Mouse (Mus musculus) neural tube, embryonic 15.5 days (tissue): ENCODE measurements around the gene Tada3. TPM values are rescaled to one million over a fixed set of nuclear protein-coding genes. Genes with fewer than 3 reads are reported as not detected.

Source experiments
- ATAC-seq: fragments of 200-750 bp; cut with Nextera tagmentation; 2 replicates; pipeline ENCODE4 v1.8.0; 2017; ENCODE audit warnings: mild to moderate bottlenecking, moderate TSS enrichment, moderate library complexity; ENCODE audit not compliant: low FRiP score
- H3K27ac ChIP-seq: fragments of 300-500 bp; sonication (generic); replicated peaks from 2 replicates; pipeline ENCODE4 v1.5.1; 2015; ENCODE audit warnings: mild to moderate bottlenecking, inconsistent platforms
- H3K27me3 ChIP-seq: fragments of 300-500 bp; sonication (generic); replicated peaks from 2 replicates; pipeline ENCODE4 v1.6.1; 2015; ENCODE audit warnings: inconsistent platforms
- H3K36me3 ChIP-seq: fragments of 300-500 bp; sonication (generic); 2 replicates; pipeline ENCODE4 v1.6.1; 2015; ENCODE audit warnings: inconsistent platforms
- H3K4me1 ChIP-seq: fragments of 300-500 bp; sonication (generic); 2 replicates; pipeline ENCODE4 v1.6.1; 2015; ENCODE audit warnings: inconsistent platforms
- H3K4me2 ChIP-seq: fragments of 300-500 bp; sonication (generic); 2 replicates; pipeline ENCODE4 v1.6.1; 2015; ENCODE audit warnings: inconsistent platforms, mild to moderate bottlenecking, moderate library complexity
- H3K4me3 ChIP-seq: fragments of 300-500 bp; sonication (generic); replicated peaks from 2 replicates; pipeline ENCODE4 v1.5.1; 2015; ENCODE audit warnings: mild to moderate bottlenecking, inconsistent platforms
- H3K9ac ChIP-seq: fragments of 300-500 bp; sonication (generic); replicated peaks from 2 replicates; pipeline ENCODE4 v1.6.1; 2015; ENCODE audit warnings: mild to moderate bottlenecking, inconsistent platforms
- H3K9me3 ChIP-seq: fragments of 300-500 bp; sonication (generic); replicated peaks from 2 replicates; pipeline ENCODE4 v1.6.1; 2016; ENCODE audit warnings: inconsistent platforms
- WGBS: fragments of 180-500 bp; shearing (Covaris S2); methylation state at CpG from one replicate; pipeline ENCODE4 v1.1.7; 2015; ENCODE audit warnings: mixed read lengths; 5-methylcytosine and 5-hydroxymethylcytosine counted together
- polyA plus RNA-seq: library from polyadenylated mRNA; unstranded; fragments of >200 nt; fragmentation: Nextera tagmentation; extraction: Ambion mirVana; gene quantifications from 2 replicates; pipeline ENCODE4 v1.2.1, GENCODE M21; 2015

The Tada3 gene
- polyA plus RNA-seq, 1 experiment from 2014 or later, result 73.4 TPM

- Histone ChIP-seq H3K4me2 (no peak overlapping the region), H3K4me1 (no peaks in the 10 kb centered on the region), H3K27ac (no peak overlapping the region), H3K9ac (no peak overlapping the region), H3K36me3 (peaks cover 30% of the 10 kb centered on the region), H3K4me3 (no peak overlapping the region), H3K9me3 (no peaks in the 10 kb centered on the region), H3K27me3 (no peaks in the 10 kb centered on the region)
- 63% methylated on average over 8 of the region's 8 CpGs for WGBS
- no peak for ATAC-seq
Observed at GRCm38 (mm10) chr6:113364518-113365135, 13.1 kb downstream of the Tada3 start.

DNA sequence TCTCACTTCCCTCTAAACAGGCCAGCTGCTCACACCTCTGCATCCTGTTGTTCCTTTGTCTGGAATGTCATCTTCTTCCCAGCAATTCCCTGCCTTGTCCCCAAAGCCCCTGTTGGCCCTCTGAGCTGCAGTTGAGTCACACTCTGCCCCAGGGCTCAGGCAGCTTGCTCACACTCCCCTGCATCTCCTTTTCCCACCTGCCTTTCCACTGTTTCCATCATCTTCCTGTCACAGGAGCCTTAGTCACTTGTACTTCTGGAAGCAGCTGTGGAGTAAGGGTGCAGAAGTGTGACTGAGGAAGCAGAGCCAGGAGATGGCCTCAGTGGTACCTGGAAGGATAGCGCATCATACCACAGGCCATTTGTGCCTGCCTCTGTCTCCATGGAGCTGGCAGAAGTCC lies 15.4 kb downstream of the Tada3 start:
- H3K4me2 ChIP-seq, result no peak overlapping the region
- no peak overlapping the region for H3K9ac ChIP-seq
- no peak overlapping the region for H3K27ac ChIP-seq
- 93% methylated on average over 1 of the region's 1 CpGs for WGBS
- H3K4me3 ChIP-seq, result no peak overlapping the region
- H3K4me1 ChIP-seq, result no peaks in the 10 kb centered on the region
- no peaks in the 10 kb centered on the region for H3K9me3 ChIP-seq
- H3K36me3 ChIP-seq, result peaks cover 11% of the 10 kb centered on the region
- no peaks in the 10 kb centered on the region for H3K27me3 ChIP-seq
- no peak for ATAC-seq

DNA sequence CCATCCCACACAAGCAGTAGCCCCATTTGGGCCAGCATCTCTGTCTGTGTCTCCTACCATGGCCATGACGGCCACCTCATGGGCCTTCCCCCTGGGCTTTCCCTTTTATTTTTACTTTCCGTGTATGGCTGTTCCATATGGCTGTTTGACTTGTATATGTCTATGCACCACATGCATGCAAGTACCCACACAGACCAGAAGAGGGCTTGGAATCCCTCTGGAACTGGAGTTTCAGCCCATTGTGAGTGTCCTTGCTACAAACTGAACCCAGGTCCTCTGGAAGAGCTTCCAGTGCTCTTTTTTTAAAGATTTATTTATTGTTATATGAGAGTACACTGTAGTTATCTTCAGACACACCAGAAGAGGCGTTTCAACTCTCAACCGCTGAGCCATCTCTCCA lies 16.2 kb downstream of the Tada3 start:
- ATAC-seq, result no peak
- Histone ChIP-seq H3K36me3 (peaks cover 4% of the 10 kb centered on the region), H3K27me3 (no peaks in the 10 kb centered on the region), H3K9ac (no peak overlapping the region), H3K4me1 (no peaks in the 10 kb centered on the region), H3K4me2 (no peak overlapping the region), H3K27ac (no peak overlapping the region), H3K4me3 (no peak overlapping the region), H3K9me3 (no peaks in the 10 kb centered on the region)
- 75% methylated on average over 4 of the region's 4 CpGs for WGBS

- H3K36me3 ChIP-seq, result no peaks in the 10 kb centered on the region
- H3K9me3 ChIP-seq, result no peaks in the 10 kb centered on the region
- H3K4me2 ChIP-seq, result no peak overlapping the region
- no peak overlapping the region for H3K27ac ChIP-seq
- no peak overlapping the region for H3K4me3 ChIP-seq
- ATAC-seq, result no peak
- WGBS, result 77% methylated on average over 3 of the region's 3 CpGs
- no peak overlapping the region for H3K9ac ChIP-seq
- no peaks in the 10 kb centered on the region for H3K4me1 ChIP-seq
- no peaks in the 10 kb centered on the region for H3K27me3 ChIP-seq
Observed at GRCm38 (mm10) chr6:113353696-113354095, 24.0 kb downstream of the Tada3 start.

GRCm38 (mm10) chr6:113352820-113353219 lies 24.9 kb downstream of the Tada3 start:
- no peak overlapping the region for H3K4me3 ChIP-seq
- 68% methylated on average over 3 of the region's 3 CpGs for WGBS

GRCm38 (mm10) chr6:113351653-113352052 lies 26.0 kb downstream of the Tada3 start:
- no peak for ATAC-seq
- WGBS, result 66% methylated on average over 10 of the region's 10 CpGs

More at GRCm38 (mm10) chr6:113352820-113353219, 24.9 kb downstream of the Tada3 start:
- no peaks in the 10 kb centered on the region for H3K36me3 ChIP-seq
- H3K9ac ChIP-seq, result no peak overlapping the region
- no peak overlapping the region for H3K27ac ChIP-seq
- no peak for ATAC-seq
- no peaks in the 10 kb centered on the region for H3K4me1 ChIP-seq
- no peak overlapping the region for H3K4me2 ChIP-seq
- H3K9me3 ChIP-seq, result no peaks in the 10 kb centered on the region
- no peaks in the 10 kb centered on the region for H3K27me3 ChIP-seq

GRCm38 (mm10) chr6:113351161-113351560 lies 26.5 kb downstream of the Tada3 start:
- no peaks in the 10 kb centered on the region for H3K36me3 ChIP-seq
- no peak overlapping the region for H3K4me3 ChIP-seq
- H3K4me2 ChIP-seq, result no peak overlapping the region
- no peaks in the 10 kb centered on the region for H3K27me3 ChIP-seq
- ATAC-seq, result no peak
- no peak overlapping the region for H3K27ac ChIP-seq
- no peaks in the 10 kb centered on the region for H3K9me3 ChIP-seq
- H3K9ac ChIP-seq, result no peak overlapping the region
- WGBS, result 94% methylated on average over 1 of the region's 1 CpGs
- H3K4me1 ChIP-seq, result no peaks in the 10 kb centered on the region

More at GRCm38 (mm10) chr6:113351653-113352052, 26.0 kb downstream of the Tada3 start:
- Histone ChIP-seq H3K9me3 (no peaks in the 10 kb centered on the region), H3K4me2 (no peak overlapping the region), H3K4me3 (no peak overlapping the region), H3K4me1 (no peaks in the 10 kb centered on the region), H3K36me3 (no peaks in the 10 kb centered on the region), H3K9ac (no peak overlapping the region), H3K27me3 (no peaks in the 10 kb centered on the region), H3K27ac (no peak overlapping the region)

DNA sequence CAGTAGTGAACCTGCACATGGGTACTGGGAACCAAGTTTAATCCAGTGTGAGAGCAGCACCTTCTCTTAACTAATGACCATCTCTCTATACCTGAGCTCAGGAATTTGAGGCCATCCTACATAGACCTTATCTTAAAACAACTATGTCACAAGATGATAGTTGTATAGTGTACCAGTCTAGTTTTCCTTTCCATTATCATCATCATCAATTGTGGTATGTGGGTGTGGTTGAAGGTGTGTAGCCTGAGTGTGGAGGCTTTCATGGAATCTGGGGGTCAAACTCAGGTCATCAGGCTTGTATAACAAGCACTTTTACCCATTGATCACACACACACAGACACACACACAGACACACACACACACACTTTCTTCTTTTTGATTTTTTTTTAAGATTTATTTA lies 27.1 kb downstream of the Tada3 start:
- Histone ChIP-seq H3K36me3 (no peaks in the 10 kb centered on the region), H3K4me1 (no peaks in the 10 kb centered on the region), H3K27ac (no peak overlapping the region), H3K9me3 (no peaks in the 10 kb centered on the region), H3K9ac (no peak overlapping the region), H3K4me2 (no peak overlapping the region), H3K27me3 (no peaks in the 10 kb centered on the region), H3K4me3 (no peak overlapping the region)
- no peak for ATAC-seq

- ATAC-seq, result no peak
- no peak overlapping the region for H3K4me2 ChIP-seq
- H3K4me3 ChIP-seq, result no peak overlapping the region
- no peaks in the 10 kb centered on the region for H3K36me3 ChIP-seq
- WGBS, result 83% methylated on average over 4 of the region's 4 CpGs
- peaks cover 25% of the 10 kb centered on the region for H3K4me1 ChIP-seq
- no peaks in the 10 kb centered on the region for H3K9me3 ChIP-seq
- no peak overlapping the region for H3K27ac ChIP-seq
- no peak overlapping the region for H3K9ac ChIP-seq
- no peaks in the 10 kb centered on the region for H3K27me3 ChIP-seq
Observed at GRCm38 (mm10) chr6:113346897-113347296, 30.8 kb downstream of the Tada3 start.

DNA sequence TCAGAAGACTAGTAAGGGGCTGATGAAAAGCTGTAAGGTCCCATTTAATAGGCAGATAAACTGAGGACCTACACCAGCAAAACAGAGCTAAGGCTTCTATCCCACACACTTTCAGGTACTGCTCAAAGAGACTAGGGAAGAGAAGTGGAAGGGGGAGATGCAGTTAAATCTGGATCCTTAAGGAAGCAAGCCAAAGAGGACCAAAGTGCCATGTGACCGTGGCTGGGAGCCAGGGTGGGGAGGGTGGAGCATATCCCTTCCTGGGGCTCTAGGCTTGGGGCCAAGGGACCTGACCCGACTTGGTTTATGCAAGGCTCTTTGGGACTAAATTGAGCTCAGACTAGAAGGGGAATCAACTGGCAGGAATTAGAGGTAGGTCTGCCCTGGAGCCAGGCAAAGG lies 33.4 kb downstream of the Tada3 start:
- Histone ChIP-seq H3K4me3 (no peak overlapping the region), H3K9me3 (no peaks in the 10 kb centered on the region), H3K36me3 (peaks cover 3% of the 10 kb centered on the region), H3K27me3 (no peaks in the 10 kb centered on the region), H3K4me1 (peaks cover 32% of the 10 kb centered on the region), H3K9ac (no peak overlapping the region), H3K4me2 (peak overlapping the region; percentile 79), H3K27ac (peak overlapping the region; percentile 66; the same call in 1 of the 2 replicates)
- no peak for ATAC-seq
- 54% methylated on average over 2 of the region's 2 CpGs for WGBS

- Histone ChIP-seq H3K9ac (peak within 1 kb of the TSS; percentile 89), H3K9me3 (no peaks in the 10 kb centered on the region), H3K4me1 (peaks cover 32% of the 10 kb centered on the region), H3K36me3 (peaks cover 12% of the 10 kb centered on the region), H3K4me2 (peak within 1 kb of the TSS; percentile 79), H3K4me3 (peak within 1 kb of the TSS; percentile 65), H3K27ac (peak within 1 kb of the TSS; percentile 66), H3K27me3 (no peaks in the 10 kb centered on the region)
- ATAC-seq, result peak; percentile 85
- WGBS, result 15% methylated on average over 32 of the region's 32 CpGs
Observed at GRCm38 (mm10) chr6:113343177-113344092, 34.2 kb downstream of the Tada3 start, which contains the start of gene Camk1. TSS of gene Camk1 (minus strand) at chr6:113343984.

- 54% methylated on average over 3 of the region's 7 CpGs for WGBS
Observed at GRCm38 (mm10) chr6:113342297-113342696, 35.4 kb downstream of the Tada3 start.

More at GRCm38 (mm10) chr6:113342297-113342696, 35.4 kb downstream of the Tada3 start:
- no peak overlapping the region for H3K9ac ChIP-seq
- no peak for ATAC-seq
- no peaks in the 10 kb centered on the region for H3K27me3 ChIP-seq
- peak overlapping the region; percentile 37; the same call in 1 of the 2 replicates for H3K27ac ChIP-seq
- peaks cover 23% of the 10 kb centered on the region for H3K36me3 ChIP-seq
- peak overlapping the region; percentile 79 for H3K4me2 ChIP-seq
- peak overlapping the region; percentile 65 for H3K4me3 ChIP-seq
- H3K9me3 ChIP-seq, result no peaks in the 10 kb centered on the region
- peaks cover 32% of the 10 kb centered on the region for H3K4me1 ChIP-seq
